Mouse (Mus musculus) frontal cortex, adult (tissue): ENCODE data around the gene Olfr1176.

Source experiments
- ATAC-seq: cut with Nextera tagmentation; 2 replicates; pipeline ENCODE4 v1.9.2; 2017; ENCODE audit warnings: mild to moderate bottlenecking, moderate library complexity, mixed read lengths; ENCODE audit not compliant: low TSS enrichment

The Olfr1176 gene

DNA sequence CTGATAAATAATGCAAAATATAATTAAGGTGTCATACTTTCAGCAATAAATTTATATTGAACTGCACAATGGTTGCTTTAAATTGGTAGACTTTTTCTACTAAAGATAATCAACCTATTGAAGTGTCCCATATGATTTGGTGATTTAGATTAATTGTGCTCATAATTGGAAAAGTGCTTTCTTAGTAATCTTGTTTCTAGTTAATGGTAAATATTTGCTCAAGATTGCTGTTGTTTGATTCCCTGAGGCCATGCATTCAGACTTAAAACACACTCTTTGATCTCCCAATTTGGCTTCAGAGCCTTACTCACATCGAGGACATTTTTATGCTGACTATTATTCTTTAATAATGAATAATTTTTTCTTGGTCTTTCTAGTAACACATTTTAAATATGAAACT lies at the start of gene Olfr1176:
TSS of gene Olfr1176 (plus strand) at position 301 of the 400 bp plus-strand sequence.
- ATAC-seq = no peak

DNA sequence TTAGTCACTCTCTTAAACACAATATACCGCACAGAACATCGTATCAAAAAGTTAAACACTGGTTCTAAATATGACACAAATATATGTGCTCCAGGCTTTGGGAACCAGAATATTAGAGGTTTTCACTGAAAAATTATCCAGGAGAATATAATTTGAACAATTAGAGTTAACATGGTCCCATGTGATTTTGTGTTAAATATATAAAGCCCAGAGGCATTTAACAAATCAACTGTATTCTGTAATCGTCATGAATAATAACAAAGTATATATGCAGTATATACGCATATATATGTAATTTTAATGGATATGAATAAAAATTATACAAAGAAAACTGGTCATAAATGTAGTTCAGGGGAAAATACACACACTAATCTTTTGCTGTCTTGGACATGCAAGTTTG lies 21.5 kb upstream of the Olfr1176 start, which contains the start of gene Olfr1174-ps:
TSS of gene Olfr1174-ps (minus strand) at position 101 of the 400 bp plus-strand sequence.
- no peak for ATAC-seq

DNA sequence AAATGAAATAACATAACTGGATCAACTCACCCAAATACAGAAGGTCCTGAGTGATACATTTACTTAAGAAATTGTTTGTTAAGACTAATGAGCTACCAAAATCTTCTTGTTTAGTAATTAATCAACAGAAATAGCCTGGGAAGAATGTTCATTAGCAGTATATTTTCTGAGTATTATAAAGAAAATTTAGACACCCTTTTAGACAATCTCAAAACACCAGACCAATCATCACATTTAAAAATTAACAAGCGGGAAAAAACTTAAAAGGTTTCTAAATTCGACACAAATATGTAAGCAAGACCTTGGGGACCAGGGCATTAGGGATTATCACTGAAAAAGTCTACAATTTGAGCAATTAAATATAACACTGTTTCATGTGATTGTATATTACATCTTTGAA lies 9.4 kb upstream of the Olfr1176 start, which contains the start of gene Olfr1175-ps:
TSS of gene Olfr1175-ps (minus strand) at position 101 of the 400 bp plus-strand sequence.
- ATAC-seq = no peak

DNA sequence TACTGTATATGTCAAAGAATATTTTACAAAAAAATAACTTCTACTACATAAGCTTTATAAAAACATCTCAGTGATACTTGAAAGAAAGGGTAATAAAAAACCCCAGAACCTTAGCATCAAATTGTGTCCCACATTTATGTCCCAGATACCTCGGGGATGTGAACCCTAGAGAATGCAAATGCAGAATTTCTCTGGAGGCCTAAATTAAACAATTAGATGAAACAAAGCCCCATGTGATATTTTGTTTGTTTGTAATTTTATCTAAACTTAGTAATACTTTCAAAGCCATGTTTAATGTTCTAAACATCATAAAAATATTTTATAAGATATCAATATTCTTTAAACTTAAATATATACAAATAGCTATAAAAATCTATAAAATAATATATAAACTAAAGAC lies 9.9 kb downstream of the Olfr1176 start, which contains the start of gene Olfr1177-ps:
TSS of gene Olfr1177-ps (minus strand) at position 101 of the 400 bp plus-strand sequence.
- no peak for ATAC-seq

DNA sequence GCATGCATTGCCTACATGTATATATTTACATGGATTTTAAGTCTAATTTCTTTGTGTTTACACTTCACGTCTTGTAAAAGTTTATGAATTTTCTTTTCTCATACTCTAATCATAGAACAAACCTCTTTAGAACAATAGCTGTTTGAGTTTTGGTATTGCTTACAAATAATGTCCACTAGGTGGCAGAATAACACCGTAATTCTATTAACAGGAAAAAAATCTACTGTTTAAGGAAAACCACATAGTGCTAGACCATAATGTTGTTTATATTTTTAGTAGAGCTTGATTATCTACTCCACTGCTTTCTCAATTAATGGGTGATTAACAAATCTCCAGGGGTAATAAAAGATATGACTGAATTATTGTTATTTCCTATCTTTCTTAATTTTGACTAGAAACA lies 19.8 kb downstream of the Olfr1176 start:
- peak; percentile 77 for ATAC-seq

DNA sequence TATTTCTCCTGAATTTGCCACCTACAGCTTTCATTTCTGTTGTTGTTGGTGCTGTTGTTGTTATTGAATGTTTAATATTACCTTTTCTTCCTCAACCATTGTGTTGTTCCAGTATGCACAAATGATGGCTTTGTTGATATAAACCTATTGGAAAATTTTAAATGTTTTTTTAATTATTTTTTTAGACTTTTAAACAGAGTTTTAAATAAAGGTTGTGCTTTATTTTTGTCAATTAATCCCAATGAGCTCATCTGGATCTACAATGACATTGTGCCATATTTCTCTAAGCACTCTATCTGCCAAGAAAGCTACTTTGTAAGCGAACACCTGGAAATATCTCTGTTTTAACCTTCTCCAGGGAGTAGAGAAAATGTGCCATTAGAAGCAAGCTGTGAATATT lies 50.2 kb downstream of the Olfr1176 start, which contains the start of gene Olfr1178:
TSS of gene Olfr1178 (plus strand) at position 301 of the 400 bp plus-strand sequence.
- ATAC-seq = no peak
